Mouse (Mus musculus) limb, embryonic 11.5 days (tissue): ENCODE data around the gene 9330161L09Rik. TPM values are rescaled to one million over a fixed set of nuclear protein-coding genes. Genes with fewer than 3 reads are reported as not detected.

ENCODE experiments used
- ATAC-seq: fragments of 200-750 bp; cut with Nextera tagmentation; 2 replicates; pipeline ENCODE4 v1.8.0; 2017; ENCODE audit warnings: low read depth; ENCODE audit not compliant: insufficient number of reproducible peaks, low FRiP score, low TSS enrichment
- DNase-seq: peaks from one replicate; pipeline ENCODE4 v3.0.0-alpha.2; 2015; ENCODE audit warnings: low spot score
- H3K27ac ChIP-seq: fragments of 300-500 bp; sonication (generic); replicated peaks from 2 replicates; pipeline ENCODE4 v1.5.1; 2014; ENCODE audit warnings: low read depth, mild to moderate bottlenecking, low read length
- H3K27me3 ChIP-seq: fragments of 300-500 bp; sonication (generic); 2 replicates; pipeline ENCODE4 v1.6.1; 2014; ENCODE audit warnings: mild to moderate bottlenecking, low read length, mixed read lengths; ENCODE audit not compliant: control insufficient read depth, insufficient read depth
- H3K36me3 ChIP-seq: fragments of 300-500 bp; sonication (generic); 2 replicates; pipeline ENCODE4 v1.6.1; 2014; ENCODE audit warnings: mild to moderate bottlenecking, low read length, moderate library complexity, mixed read lengths; ENCODE audit not compliant: control insufficient read depth, insufficient read depth
- H3K4me1 ChIP-seq: fragments of 300-500 bp; sonication (generic); 2 replicates; pipeline ENCODE4 v1.6.1; 2014; ENCODE audit warnings: low read length, mixed read lengths; ENCODE audit not compliant: control insufficient read depth, insufficient read depth
- H3K4me2 ChIP-seq: fragments of 300-500 bp; sonication (generic); 2 replicates; pipeline ENCODE4 v1.6.1; 2014; ENCODE audit warnings: low read depth, mild to moderate bottlenecking, moderate library complexity; ENCODE audit not compliant: severe bottlenecking
- H3K4me3 ChIP-seq: fragments of 300-500 bp; sonication (generic); 2 replicates; pipeline ENCODE4 v1.5.1; 2014; ENCODE audit warnings: low read depth, low read length
- H3K9ac ChIP-seq: fragments of 300-500 bp; sonication (generic); 2 replicates; pipeline ENCODE4 v1.6.1; 2014; ENCODE audit warnings: mild to moderate bottlenecking, low read length
- H3K9me3 ChIP-seq: fragments of 300-500 bp; sonication (generic); 2 replicates; pipeline ENCODE4 v1.6.1; 2016; ENCODE audit warnings: low read length; ENCODE audit not compliant: control insufficient read depth
- WGBS: fragments of 180-500 bp; shearing (Covaris S2); extraction: QIAGEN DNeasy Blood & Tissue Kit; methylation state at CpG from one replicate; pipeline ENCODE4 v1.1.7; 2014; 5-methylcytosine and 5-hydroxymethylcytosine counted together
- polyA plus RNA-seq: library from polyadenylated mRNA; unstranded; fragments of >200 nt; fragmentation: Nextera tagmentation; extraction: Ambion mirVana; gene quantifications from 2 replicates; pipeline ENCODE4 v1.2.1, GENCODE M21; 2014

The 9330161L09Rik gene
- polyA plus RNA-seq, 1 experiment from 2014 or later: 1.0 TPM

DNA sequence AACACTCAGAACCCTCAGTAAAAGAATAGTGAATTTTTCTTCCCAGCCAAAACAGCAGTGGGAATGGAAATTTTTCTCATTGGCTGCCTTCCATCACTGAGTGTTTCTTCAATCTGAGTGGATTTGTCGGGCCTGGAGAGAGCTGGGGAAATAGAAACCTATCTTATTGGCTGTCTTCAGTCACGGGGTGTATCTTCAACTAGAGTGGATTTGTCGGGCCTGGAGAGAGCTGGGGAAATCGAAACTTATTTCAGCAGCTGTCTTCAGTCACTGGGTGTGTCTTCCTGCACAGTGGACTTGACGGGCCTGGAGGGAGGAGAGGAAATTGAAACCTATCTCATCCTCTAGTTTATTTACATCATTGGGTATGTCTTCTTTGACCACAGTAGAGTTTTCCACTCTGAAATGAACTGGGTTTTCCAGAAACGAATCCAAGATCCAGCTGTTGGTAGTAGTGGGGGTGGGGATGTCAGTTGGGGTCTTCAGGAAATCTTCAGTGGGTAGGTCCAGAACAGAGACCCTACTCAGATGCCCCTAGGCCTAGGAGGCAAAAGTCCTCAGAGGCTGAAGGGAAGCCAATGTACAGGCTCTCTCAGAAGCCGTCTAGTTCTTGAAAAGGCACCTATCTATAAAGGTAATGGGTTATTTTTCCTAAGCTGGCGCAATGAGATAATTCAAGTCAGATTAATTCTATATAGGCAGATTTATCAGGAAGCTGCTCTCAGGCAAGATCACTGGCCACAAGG, 26.5 kb upstream of the 9330161L09Rik start, which contains the start of gene Ifi27:
TSS of gene Ifi27 (plus strand) at position 226 of the 746 bp plus-strand sequence.
- H3K4me3 ChIP-seq: no peak within 1 kb of the TSS
- H3K4me2 ChIP-seq: no peak within 1 kb of the TSS
- 79% methylated on average over 8 of the region's 8 CpGs for WGBS
- H3K27me3 ChIP-seq: no peaks in the 10 kb centered on the region
- ATAC-seq (no peak), DNase-seq (no peak)
- no peaks in the 10 kb centered on the region for H3K4me1 ChIP-seq
- H3K9me3 ChIP-seq: no peaks in the 10 kb centered on the region
- H3K36me3 ChIP-seq: no peaks in the 10 kb centered on the region
- H3K9ac ChIP-seq: no peak within 1 kb of the TSS
- H3K27ac ChIP-seq: no peak within 1 kb of the TSS

DNA sequence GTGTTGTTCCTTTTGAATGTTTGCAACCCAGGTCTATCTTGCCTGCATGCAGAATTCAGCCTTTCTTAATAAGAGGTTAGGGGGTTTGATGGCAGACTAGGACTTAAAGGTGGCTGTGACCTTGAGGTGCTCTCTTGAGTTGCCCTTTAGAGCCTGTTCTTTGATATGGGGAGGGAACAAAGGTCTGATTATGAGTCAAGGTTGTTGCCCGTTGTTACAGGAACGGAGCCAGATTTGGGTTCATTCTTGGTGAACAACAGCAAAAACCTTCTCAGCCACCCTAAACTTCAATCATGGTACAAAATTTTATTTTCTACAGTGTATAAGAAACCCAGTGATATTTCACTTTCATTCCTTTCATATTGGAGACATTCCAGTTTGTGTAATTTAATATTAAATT, 25.8 kb upstream of the 9330161L09Rik start:
- Histone ChIP-seq H3K27me3 (no peaks in the 10 kb centered on the region), H3K9me3 (no peaks in the 10 kb centered on the region), H3K4me2 (no peak overlapping the region), H3K36me3 (no peaks in the 10 kb centered on the region), H3K4me1 (no peaks in the 10 kb centered on the region), H3K9ac (no peak overlapping the region), H3K27ac (no peak overlapping the region), H3K4me3 (no peak overlapping the region)
- WGBS: 90% methylated on average over 2 of the region's 2 CpGs
- ATAC-seq (no peak), DNase-seq (no peak)

DNA sequence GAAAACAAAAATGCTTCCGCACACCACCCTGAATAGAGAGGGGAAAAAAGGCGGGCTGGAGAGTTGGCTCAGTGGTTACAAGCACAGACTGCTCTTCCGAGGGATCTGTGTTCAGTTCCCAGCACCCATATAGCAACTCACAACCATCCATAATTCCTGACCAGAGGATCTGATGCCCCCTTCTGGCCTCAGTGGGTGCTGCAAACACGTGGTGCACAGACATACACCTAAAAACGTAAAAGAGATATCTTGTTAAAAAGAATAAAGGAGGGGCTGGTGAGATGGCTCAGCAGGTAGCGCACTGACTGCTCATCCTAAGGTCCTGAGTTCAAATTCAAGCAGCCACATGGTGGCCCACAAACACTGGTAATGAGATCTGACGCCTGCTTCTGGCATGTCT, 19.1 kb upstream of the 9330161L09Rik start:
- no peak overlapping the region for H3K4me3 ChIP-seq
- DNase-seq (no peak), ATAC-seq (no peak)
- no peak overlapping the region for H3K9ac ChIP-seq
- no peaks in the 10 kb centered on the region for H3K27me3 ChIP-seq
- H3K36me3 ChIP-seq: peaks cover 4% of the 10 kb centered on the region; the same call in 1 of the 2 replicates
- H3K4me1 ChIP-seq: peaks cover 6% of the 10 kb centered on the region; the same call in 1 of the 2 replicates
- no peak overlapping the region for H3K4me2 ChIP-seq
- H3K9me3 ChIP-seq: no peaks in the 10 kb centered on the region
- no peak overlapping the region for H3K27ac ChIP-seq
- 86% methylated on average over 7 of the region's 7 CpGs for WGBS

DNA sequence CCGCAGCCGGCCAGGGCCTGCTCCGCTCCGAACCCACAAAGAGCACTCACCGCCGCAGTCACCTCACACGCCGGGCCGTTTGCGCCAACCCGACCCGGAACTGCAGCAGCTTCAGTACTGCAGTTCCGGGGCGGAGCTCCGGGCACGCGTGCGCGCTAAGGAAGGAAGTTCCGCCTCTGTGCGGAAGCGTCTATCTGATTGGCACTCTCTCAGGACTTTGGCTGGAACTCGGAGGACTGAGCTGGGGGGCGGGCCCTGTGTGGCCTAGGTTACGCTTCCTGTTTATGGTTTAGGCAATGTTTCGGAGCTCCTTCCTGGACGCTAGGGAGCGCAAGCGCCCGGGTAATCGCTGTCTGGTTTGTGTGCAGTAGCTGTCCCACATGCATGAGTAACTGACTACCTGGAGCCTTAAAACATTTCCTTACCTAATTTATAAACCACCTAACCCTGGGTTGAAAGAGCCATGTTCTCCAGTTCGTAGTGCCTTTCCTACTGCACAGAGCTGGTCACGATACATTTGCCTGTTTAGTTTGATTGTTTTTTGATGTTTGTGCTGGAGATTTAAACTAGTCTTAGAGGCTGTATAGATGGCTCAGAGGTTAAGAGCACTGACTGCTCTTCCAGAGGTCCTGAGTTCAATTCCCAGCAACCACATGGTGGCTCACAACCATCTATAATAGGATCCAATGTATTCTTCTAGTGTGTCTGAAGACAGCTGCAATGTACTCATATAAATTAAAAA, 18.3 kb upstream of the 9330161L09Rik start, which contains the start of gene Ddx24:
TSS of gene Ddx24 (minus strand) at position 102 of the 742 bp plus-strand sequence.
- H3K27ac ChIP-seq: no peak within 1 kb of the TSS
- no peaks in the 10 kb centered on the region for H3K9me3 ChIP-seq
- peak within 1 kb of the TSS; percentile 95 for H3K4me3 ChIP-seq
- ATAC-seq: peak; percentile 100
- H3K4me2 ChIP-seq: peak within 1 kb of the TSS; percentile 93
- H3K9ac ChIP-seq: peak within 1 kb of the TSS; percentile 84
- peaks cover 4% of the 10 kb centered on the region; the same call in 1 of the 2 replicates for H3K36me3 ChIP-seq
- no peaks in the 10 kb centered on the region for H3K27me3 ChIP-seq
- DNase-seq: peak; percentile 97
- peaks cover 6% of the 10 kb centered on the region; the same call in 1 of the 2 replicates for H3K4me1 ChIP-seq
- 2% methylated on average over 33 of the region's 33 CpGs for WGBS

DNA sequence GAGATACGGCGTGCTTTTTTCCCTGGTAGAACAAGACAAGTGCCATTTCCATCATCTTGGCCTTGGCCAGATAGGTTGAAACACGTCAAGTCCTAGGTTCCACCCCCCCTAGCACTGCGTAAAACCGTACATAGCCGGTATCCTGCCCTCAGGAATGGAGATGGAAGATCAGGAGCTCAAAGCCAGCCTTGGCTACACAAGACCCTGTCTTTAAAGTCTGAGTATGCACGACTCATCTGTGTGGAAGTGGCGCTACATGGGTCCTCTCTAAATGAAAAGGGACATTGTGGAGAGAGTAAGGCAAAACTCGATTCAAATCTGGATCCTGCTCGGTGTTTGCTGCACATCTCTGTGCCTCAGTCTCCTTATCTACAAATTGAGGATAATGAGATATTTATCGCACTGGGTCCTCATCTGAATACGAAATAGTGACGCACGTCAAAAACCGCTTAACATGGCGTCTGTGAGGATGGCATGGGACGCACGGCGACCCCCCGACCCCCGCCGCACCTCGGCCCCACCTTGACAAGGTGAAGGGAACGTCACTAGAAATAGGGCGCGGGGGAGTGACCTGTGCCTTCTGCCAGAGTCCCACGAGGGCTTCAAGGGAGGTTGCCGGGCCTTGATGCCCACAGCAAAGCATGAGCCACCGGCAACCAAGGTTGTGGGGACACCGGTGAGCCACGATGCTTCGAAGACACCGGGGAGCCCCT, 17.6 kb upstream of the 9330161L09Rik start:
- no peak for ATAC-seq
- Histone ChIP-seq H3K4me2 (peak overlapping the region; percentile 93), H3K4me3 (peak overlapping the region; percentile 95), H3K36me3 (peaks cover 4% of the 10 kb centered on the region; the same call in 1 of the 2 replicates), H3K27ac (no peak overlapping the region), H3K9ac (peak overlapping the region; percentile 84), H3K9me3 (no peaks in the 10 kb centered on the region), H3K4me1 (peaks cover 6% of the 10 kb centered on the region; the same call in 1 of the 2 replicates), H3K27me3 (no peaks in the 10 kb centered on the region)
- WGBS: 9% methylated on average over 33 of the region's 33 CpGs
- DNase-seq: no peak

DNA sequence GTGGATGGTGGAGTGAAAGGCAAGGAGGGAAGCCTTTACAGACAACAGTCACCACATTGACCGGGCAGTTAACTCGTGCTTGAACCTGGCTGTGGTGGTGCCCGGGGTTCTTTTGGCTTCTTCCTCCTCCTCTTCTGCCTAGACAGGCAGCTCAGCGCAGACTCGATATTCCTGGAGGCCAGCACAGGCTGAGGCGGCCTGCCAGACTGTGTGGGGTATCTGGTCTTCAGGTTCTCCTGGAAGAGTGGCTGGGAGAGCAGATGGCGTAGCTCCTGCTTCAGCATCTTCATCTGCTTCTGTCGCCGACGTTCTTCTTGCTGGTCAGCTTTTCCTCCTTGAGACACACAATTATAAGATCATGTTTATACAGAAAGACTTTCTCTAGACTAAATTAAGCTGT, 524 bp upstream of the 9330161L09Rik start:
- H3K27me3 ChIP-seq: no peaks in the 10 kb centered on the region
- H3K36me3 ChIP-seq: peaks cover 9% of the 10 kb centered on the region; the same call in 1 of the 2 replicates
- no peaks in the 10 kb centered on the region for H3K9me3 ChIP-seq
- no peaks in the 10 kb centered on the region for H3K4me1 ChIP-seq
- H3K4me2 ChIP-seq: no peak overlapping the region
- no peak overlapping the region for H3K27ac ChIP-seq
- WGBS: 89% methylated on average over 10 of the region's 10 CpGs
- H3K4me3 ChIP-seq: no peak overlapping the region
- no peak for ATAC-seq
- no peak overlapping the region for H3K9ac ChIP-seq
- DNase-seq: no peak

DNA sequence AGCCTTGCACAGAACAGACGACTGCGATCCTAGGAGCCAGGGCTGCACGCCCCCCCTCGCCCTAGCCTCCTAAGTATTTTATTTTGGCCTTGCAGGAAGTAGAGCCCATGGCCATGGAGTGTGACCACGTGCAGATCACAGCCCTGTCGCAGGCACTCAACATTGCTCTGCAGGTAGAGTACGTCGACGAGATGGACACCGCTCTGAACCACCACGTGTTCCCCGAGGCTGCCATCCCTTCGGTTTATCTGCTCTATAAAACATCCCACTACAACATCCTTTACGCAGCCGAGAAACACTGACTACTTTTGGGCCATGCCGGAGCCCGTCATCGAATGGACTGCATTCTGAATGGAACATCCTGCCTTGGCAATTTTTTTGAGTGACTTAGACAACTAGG, 3.5 kb downstream of the 9330161L09Rik start:
- Histone ChIP-seq H3K9me3 (no peaks in the 10 kb centered on the region), H3K9ac (no peak overlapping the region), H3K4me1 (no peaks in the 10 kb centered on the region), H3K27me3 (no peaks in the 10 kb centered on the region), H3K4me2 (no peak overlapping the region), H3K36me3 (peaks cover 8% of the 10 kb centered on the region; the same call in 1 of the 2 replicates), H3K4me3 (no peak overlapping the region), H3K27ac (no peak overlapping the region)
- ATAC-seq (no peak), DNase-seq (no peak)
- WGBS: 88% methylated on average over 18 of the region's 18 CpGs

DNA sequence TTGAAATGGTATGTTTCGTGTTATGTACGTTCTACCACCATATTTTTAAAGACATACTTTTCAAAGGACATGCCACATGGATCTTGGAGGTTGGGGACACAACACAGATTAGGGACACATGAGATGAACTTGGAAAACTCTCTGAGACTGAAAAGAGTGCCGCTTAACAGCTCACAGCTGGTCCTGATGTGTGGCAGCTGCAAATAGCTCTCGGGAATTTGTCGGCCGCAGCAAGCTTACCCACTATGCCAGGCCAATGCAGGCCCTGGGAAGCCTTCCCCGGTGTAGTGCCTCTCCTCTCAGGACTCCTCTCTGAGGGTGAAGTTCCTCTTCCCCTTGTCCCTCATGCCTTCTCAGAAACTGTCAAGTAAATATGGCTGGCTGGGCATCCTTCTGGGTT, 10.9 kb downstream of the 9330161L09Rik start:
- Histone ChIP-seq H3K4me3 (no peak overlapping the region), H3K36me3 (no peaks in the 10 kb centered on the region; the same call in 1 of the 2 replicates), H3K27ac (no peak overlapping the region), H3K27me3 (no peaks in the 10 kb centered on the region), H3K9me3 (no peaks in the 10 kb centered on the region), H3K9ac (no peak overlapping the region), H3K4me1 (no peaks in the 10 kb centered on the region), H3K4me2 (no peak overlapping the region)
- ATAC-seq (no peak), DNase-seq (no peak)
- WGBS: 76% methylated on average over 7 of the region's 7 CpGs
